Mouse (Mus musculus) megakaryocyte, embryonic 14.5 days (primary cell): Measurements from ENCODE around the gene Plekha8.

ENCODE experiments used
- FLI1 ChIP-seq: IDR thresholded peaks from 2 replicates; pipeline ENCODE4 v1.6.1; 2012; ENCODE audit warnings: low read length, inconsistent platforms, mixed read lengths
- GATA1 ChIP-seq: IDR thresholded peaks from 3 replicates; pipeline ENCODE4 v1.6.1; 2012; ENCODE audit warnings: mixed read lengths, low read length, inconsistent platforms, borderline replicate concordance

DNA sequence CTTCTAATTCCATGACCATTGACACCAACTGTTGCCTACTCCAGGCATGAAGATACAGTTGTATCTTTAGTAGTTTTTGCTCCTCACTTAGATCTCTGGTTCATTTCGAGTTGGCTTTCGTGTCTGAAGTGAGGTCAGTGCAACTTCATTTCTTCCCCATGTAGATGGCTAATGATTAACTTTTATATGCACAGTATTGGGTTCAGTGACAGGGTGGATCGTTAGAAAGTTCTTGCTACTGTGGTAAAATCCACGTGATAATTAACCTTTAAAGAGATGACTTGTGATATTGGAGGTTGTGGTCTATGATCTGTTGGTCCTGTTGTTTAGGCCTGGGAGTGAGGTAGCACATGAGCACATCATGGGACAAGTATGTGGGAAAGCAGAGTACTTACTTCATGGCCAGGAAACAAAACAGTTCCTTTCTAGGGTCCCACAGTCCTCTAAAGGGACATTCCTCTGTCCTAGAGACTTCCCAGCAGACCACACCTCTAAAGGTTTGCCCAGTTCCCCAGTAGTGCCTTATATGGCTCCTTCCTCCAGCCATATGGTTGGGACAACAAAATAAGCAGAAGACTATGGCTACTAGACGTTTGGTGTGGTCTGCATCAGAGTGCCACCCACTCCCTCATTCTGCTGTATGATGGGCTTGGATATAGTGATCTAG, 5.9 kb downstream of the Plekha8 start:
- no peak for TF ChIP-seq GATA1
- no peak for TF ChIP-seq FLI1
